Mouse (Mus musculus): ENCODE data around the gene Zbtb22. TPM values are rescaled to one million over a fixed set of nuclear protein-coding genes. Genes with fewer than 3 reads are reported as not detected.
"Not testable (repeated sequence)": the region's sequence is repeated elsewhere in the genome, so short reads cannot be mapped to it uniquely, and the experiment has no call there.

Gene Zbtb22
- polyA plus RNA-seq, 1 experiment, result 14.8 TPM

DNA sequence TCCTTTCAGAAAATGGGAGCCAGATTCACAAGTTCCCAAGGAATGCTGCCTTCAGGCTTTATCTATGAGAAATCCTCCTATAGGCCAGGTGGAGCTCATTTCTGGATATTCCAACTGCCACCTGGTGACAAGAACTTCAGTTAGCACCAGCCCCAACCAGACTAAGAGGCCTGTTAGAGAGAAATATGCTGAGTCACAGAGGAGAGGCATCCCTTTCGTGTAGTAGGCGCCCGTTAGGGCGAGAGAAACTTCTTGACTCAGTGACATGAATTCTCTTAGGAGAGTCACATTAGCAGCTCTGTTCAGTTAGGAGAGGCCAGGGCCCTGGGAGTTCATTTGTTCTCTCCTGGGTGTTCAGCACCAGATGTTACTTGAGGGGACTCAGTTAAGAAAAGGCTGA, 16.1 kb upstream of the Zbtb22 start:
- no peak for TF ChIP-seq POLR2A (IDR thresholded peaks at IDR 0.05; ENCODE audit: insufficient read depth, low read length)
- no peak for TF ChIP-seq CTCF (IDR thresholded peaks at IDR 0.05; ENCODE audit: low read depth, low read length)
- no peak for TF ChIP-seq EP300 (IDR thresholded peaks at IDR 0.05; ENCODE audit: insufficient read depth, low read depth, low read length)
- no peak overlapping the region for H3K4me3 ChIP-seq (ENCODE audit: low read depth, low read length)
- H3K9me3 ChIP-seq (replicated peaks; ENCODE audit: control insufficient read depth, insufficient read depth, low read length, poor library complexity, severe bottlenecking), result no peaks in the 10 kb centered on the region
- H3K36me3 ChIP-seq (ENCODE audit: control insufficient read depth, insufficient read depth, low read length, poor library complexity, severe bottlenecking), result no peaks in the 10 kb centered on the region
- peak overlapping the region; percentile 64 for H3K9ac ChIP-seq (ENCODE audit: low read depth, poor library complexity, severe bottlenecking)
- H3K4me1 ChIP-seq (ENCODE audit: control insufficient read depth, insufficient read depth, low read length), result peaks cover 10% of the 10 kb centered on the region
- H3K27me3 ChIP-seq (ENCODE audit: control insufficient read depth, insufficient read depth, low read length, poor library complexity, severe bottlenecking), result no peaks in the 10 kb centered on the region
- H3K27ac ChIP-seq (ENCODE audit: insufficient read depth, low read length), result peak overlapping the region; percentile 92

DNA sequence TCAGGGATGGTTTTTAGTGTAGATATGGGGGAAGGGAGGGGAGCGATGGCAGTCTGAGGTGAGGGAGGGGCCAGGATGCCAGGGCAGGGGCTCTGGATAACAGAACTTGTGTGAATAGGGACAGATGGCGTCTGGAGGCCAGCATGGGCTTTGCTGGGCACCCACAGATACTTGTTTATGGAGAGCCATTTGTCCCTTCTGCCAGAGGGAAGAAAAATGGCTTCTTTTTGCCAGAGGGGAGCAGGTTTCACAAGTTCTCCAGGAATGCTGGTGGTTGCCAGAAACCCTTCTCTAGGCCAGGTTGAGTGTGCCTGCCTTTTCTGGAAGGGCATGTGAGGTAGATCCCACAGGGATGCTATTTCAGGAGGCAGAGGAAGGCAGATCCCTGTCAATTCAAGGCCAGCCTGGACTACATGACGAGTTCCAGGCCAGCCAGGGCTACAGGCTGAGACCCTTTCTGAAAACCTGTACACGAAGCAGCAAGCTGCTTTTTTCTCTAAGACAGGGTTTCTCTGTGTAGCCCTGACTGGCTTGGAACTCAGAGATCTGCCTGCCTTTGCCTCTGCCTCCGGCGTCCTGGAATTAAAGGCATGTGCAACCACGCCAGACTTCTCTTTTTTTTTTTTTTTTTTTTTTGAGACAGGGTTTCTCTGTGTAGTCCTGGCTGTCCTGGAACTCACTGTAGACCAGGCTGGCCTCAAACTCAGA, 15.3 kb upstream of the Zbtb22 start:
- H3K9me3 ChIP-seq (replicated peaks; ENCODE audit: control insufficient read depth, insufficient read depth, low read length, poor library complexity, severe bottlenecking), result no peaks in the 10 kb centered on the region
- H3K27me3 ChIP-seq (ENCODE audit: control insufficient read depth, insufficient read depth, low read length, poor library complexity, severe bottlenecking), result no peaks in the 10 kb centered on the region
- H3K4me1 ChIP-seq (ENCODE audit: control insufficient read depth, insufficient read depth, low read length), result peaks cover 10% of the 10 kb centered on the region
- H3K36me3 ChIP-seq (ENCODE audit: control insufficient read depth, insufficient read depth, low read length, poor library complexity, severe bottlenecking), result no peaks in the 10 kb centered on the region
- H3K9ac ChIP-seq (ENCODE audit: low read depth, poor library complexity, severe bottlenecking), result peak overlapping the region; percentile 64
- H3K27ac ChIP-seq (ENCODE audit: insufficient read depth, low read length), result peak overlapping the region; percentile 92
- TF ChIP-seq POLR2A (IDR thresholded peaks at IDR 0.05; ENCODE audit: insufficient read depth, low read length) (no peak), EP300 (IDR thresholded peaks at IDR 0.05; ENCODE audit: insufficient read depth, low read depth, low read length) (no peak), CTCF (IDR thresholded peaks at IDR 0.05; ENCODE audit: low read depth, low read length) (no peak)
- H3K4me3 ChIP-seq (ENCODE audit: low read depth, low read length), result no peak overlapping the region

DNA sequence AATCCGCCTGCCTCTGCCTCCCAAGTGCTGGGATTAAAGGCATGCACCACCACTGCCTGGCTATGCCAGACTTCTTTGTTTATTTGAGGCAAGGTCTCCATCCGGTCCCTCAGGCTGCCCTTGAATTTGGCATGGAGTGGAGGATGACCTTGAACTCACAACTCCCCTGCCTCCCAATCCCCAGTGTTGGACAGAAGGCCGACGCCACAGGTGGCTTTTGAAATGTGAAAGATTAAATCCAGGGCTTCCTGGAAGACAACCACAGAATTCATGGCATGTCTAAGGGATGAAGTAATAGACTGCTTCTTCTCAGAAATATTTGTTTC, 14.8 kb upstream of the Zbtb22 start:
- H3K9ac ChIP-seq (ENCODE audit: low read depth, poor library complexity, severe bottlenecking), result peak overlapping the region; percentile 64; the same call in 1 of the 2 replicates
- H3K27ac ChIP-seq (ENCODE audit: insufficient read depth, low read length), result peak overlapping the region; percentile 92
- H3K27me3 ChIP-seq (ENCODE audit: control insufficient read depth, insufficient read depth, low read length, poor library complexity, severe bottlenecking), result no peaks in the 10 kb centered on the region
- H3K4me1 ChIP-seq (ENCODE audit: control insufficient read depth, insufficient read depth, low read length), result peaks cover 10% of the 10 kb centered on the region
- no peaks in the 10 kb centered on the region for H3K36me3 ChIP-seq (ENCODE audit: control insufficient read depth, insufficient read depth, low read length, poor library complexity, severe bottlenecking)
- TF ChIP-seq POLR2A (IDR thresholded peaks at IDR 0.05; ENCODE audit: insufficient read depth, low read length), result no peak
- TF ChIP-seq EP300 (IDR thresholded peaks at IDR 0.05; ENCODE audit: insufficient read depth, low read depth, low read length), result peak; percentile 97
- no peak overlapping the region for H3K4me3 ChIP-seq (ENCODE audit: low read depth, low read length)
- H3K9me3 ChIP-seq (replicated peaks; ENCODE audit: control insufficient read depth, insufficient read depth, low read length, poor library complexity, severe bottlenecking), result no peaks in the 10 kb centered on the region

DNA sequence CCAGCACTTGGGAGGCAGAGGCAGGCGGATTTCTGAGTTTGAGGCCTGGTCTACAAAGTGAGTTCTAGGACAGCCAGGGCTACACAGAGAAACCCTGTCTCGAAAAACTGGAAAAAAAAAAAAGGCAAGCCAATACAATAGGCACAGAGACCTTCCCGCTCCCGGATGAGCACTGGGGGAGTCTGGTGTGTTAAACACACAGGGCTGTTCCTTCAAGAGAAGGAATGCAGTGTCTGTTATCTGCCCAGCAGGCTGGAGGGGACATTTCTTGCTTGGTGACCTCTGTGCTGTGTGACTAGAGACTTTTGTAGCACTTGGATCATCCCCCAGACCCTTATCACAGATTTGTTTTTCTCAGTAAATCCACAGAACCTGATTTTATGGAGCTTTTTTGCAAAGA, 14.1 kb upstream of the Zbtb22 start:
- TF ChIP-seq CTCF (IDR thresholded peaks at IDR 0.05; ENCODE audit: low read depth, low read length) (no peak), EP300 (IDR thresholded peaks at IDR 0.05; ENCODE audit: insufficient read depth, low read depth, low read length) (peak; percentile 80; the same call in 1 of the 2 replicates)
- Histone ChIP-seq H3K4me3 (ENCODE audit: low read depth, low read length) (no peak overlapping the region), H3K36me3 (ENCODE audit: control insufficient read depth, insufficient read depth, low read length, poor library complexity, severe bottlenecking) (no peaks in the 10 kb centered on the region), H3K27ac (ENCODE audit: insufficient read depth, low read length) (peak overlapping the region; percentile 92), H3K4me1 (ENCODE audit: control insufficient read depth, insufficient read depth, low read length) (peaks cover 10% of the 10 kb centered on the region), H3K9ac (ENCODE audit: low read depth, poor library complexity, severe bottlenecking) (peak overlapping the region; percentile 58), H3K27me3 (ENCODE audit: control insufficient read depth, insufficient read depth, low read length, poor library complexity, severe bottlenecking) (no peaks in the 10 kb centered on the region), H3K9me3 (replicated peaks; ENCODE audit: control insufficient read depth, insufficient read depth, low read length, poor library complexity, severe bottlenecking) (no peaks in the 10 kb centered on the region)

DNA sequence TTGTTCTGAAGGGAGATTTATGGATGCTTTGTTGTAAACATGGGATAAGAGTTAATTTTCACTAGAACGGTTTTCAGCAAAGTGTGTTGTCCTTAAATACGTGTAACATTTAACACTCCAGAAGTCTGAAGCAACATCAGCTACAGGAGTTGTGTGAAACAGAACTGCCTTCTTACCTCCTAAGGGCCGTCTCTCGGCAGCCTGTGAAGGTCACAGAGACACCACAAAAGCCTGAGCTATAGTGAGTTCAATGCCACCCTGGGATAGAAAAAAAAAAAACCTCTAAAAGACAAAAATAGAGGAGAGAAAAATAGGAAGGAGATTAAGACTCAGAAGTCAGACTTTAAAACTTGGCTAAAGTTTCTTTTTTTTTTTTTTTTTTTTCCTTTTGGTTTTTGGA, 13.6 kb upstream of the Zbtb22 start:
- Histone ChIP-seq H3K27ac (ENCODE audit: insufficient read depth, low read length) (peak overlapping the region; percentile 92), H3K4me1 (ENCODE audit: control insufficient read depth, insufficient read depth, low read length) (peaks cover 10% of the 10 kb centered on the region), H3K4me3 (ENCODE audit: low read depth, low read length) (no peak overlapping the region), H3K9ac (ENCODE audit: low read depth, poor library complexity, severe bottlenecking) (peak overlapping the region; percentile 58), H3K27me3 (ENCODE audit: control insufficient read depth, insufficient read depth, low read length, poor library complexity, severe bottlenecking) (no peaks in the 10 kb centered on the region), H3K36me3 (ENCODE audit: control insufficient read depth, insufficient read depth, low read length, poor library complexity, severe bottlenecking) (no peaks in the 10 kb centered on the region), H3K9me3 (replicated peaks; ENCODE audit: control insufficient read depth, insufficient read depth, low read length, poor library complexity, severe bottlenecking) (no peaks in the 10 kb centered on the region)
- TF ChIP-seq EP300 (IDR thresholded peaks at IDR 0.05; ENCODE audit: insufficient read depth, low read depth, low read length) (no peak), CTCF (IDR thresholded peaks at IDR 0.05; ENCODE audit: low read depth, low read length) (no peak), POLR2A (IDR thresholded peaks at IDR 0.05; ENCODE audit: insufficient read depth, low read length) (no peak)

DNA sequence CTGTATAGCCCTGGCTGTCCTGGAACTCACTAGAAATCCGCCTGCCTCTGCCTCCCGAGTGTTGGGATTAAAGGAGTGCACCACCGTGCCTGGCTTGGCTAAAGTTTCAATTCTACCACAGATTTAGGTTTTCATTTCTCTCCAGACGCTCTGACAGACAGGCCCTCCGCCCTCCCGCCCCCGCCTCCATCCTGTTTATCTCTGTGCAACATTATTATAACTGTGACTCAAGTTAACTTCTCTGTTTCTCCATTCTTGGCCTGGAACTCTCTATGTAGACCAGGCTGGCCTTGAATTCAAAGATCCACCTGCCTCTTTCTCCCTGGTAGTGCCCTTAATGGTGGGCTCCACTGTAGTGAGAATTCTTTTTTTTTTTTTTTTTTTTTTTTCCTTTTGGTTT, 13.2 kb upstream of the Zbtb22 start:
- no peaks in the 10 kb centered on the region for H3K36me3 ChIP-seq (ENCODE audit: control insufficient read depth, insufficient read depth, low read length, poor library complexity, severe bottlenecking)
- TF ChIP-seq POLR2A (IDR thresholded peaks at IDR 0.05; ENCODE audit: insufficient read depth, low read length), result no peak
- no peak for TF ChIP-seq EP300 (IDR thresholded peaks at IDR 0.05; ENCODE audit: insufficient read depth, low read depth, low read length)
- TF ChIP-seq CTCF (IDR thresholded peaks at IDR 0.05; ENCODE audit: low read depth, low read length), result no peak
- no peaks in the 10 kb centered on the region for H3K27me3 ChIP-seq (ENCODE audit: control insufficient read depth, insufficient read depth, low read length, poor library complexity, severe bottlenecking)
- H3K9ac ChIP-seq (ENCODE audit: low read depth, poor library complexity, severe bottlenecking), result peak overlapping the region; percentile 58
- H3K4me3 ChIP-seq (ENCODE audit: low read depth, low read length), result no peak overlapping the region
- H3K4me1 ChIP-seq (ENCODE audit: control insufficient read depth, insufficient read depth, low read length), result peaks cover 10% of the 10 kb centered on the region
- H3K27ac ChIP-seq (ENCODE audit: insufficient read depth, low read length), result peak overlapping the region; percentile 92
- H3K9me3 ChIP-seq (replicated peaks; ENCODE audit: control insufficient read depth, insufficient read depth, low read length, poor library complexity, severe bottlenecking), result no peaks in the 10 kb centered on the region

DNA sequence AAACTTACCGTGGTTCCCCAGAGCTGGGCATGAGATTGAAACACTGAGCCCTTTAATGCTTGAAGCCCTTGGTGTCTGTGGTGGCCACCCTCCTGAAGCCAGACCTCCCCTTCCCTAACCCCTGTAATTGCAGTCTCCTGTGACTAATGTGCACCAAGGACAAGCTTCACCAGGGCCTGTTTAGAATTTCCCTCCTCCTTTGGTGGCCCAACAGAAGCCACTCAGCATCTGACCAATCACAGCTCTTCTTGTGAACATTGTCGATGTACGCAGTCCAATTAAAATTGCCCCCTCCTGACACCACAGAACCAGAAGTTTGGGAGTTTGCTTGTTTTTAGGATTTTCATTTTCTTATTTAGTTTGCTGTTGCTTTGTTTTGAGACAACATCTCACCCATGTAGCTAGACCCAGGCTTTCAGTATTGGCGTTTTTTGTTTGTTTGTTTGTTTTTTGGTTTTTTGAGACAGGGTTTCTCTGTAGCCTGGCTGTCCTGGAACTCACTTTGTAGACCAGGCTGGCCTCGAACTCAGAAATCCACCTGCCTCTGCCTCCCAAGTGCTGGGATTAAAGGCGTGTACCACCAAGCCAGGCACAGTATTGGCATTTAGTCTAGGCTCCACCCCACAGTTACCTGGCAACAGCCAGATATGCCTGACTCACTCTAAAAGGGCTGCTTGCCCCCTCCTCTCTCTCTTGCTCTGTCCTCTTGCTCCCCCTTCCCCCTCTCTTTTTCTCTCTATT, 11.6 kb upstream of the Zbtb22 start:
- peak overlapping the region; percentile 58 for H3K9ac ChIP-seq (ENCODE audit: low read depth, poor library complexity, severe bottlenecking)
- peak overlapping the region; percentile 92 for H3K27ac ChIP-seq (ENCODE audit: insufficient read depth, low read length)
- peak overlapping the region; percentile 16; the same call in 1 of the 2 replicates for H3K4me3 ChIP-seq (ENCODE audit: low read depth, low read length)

DNA sequence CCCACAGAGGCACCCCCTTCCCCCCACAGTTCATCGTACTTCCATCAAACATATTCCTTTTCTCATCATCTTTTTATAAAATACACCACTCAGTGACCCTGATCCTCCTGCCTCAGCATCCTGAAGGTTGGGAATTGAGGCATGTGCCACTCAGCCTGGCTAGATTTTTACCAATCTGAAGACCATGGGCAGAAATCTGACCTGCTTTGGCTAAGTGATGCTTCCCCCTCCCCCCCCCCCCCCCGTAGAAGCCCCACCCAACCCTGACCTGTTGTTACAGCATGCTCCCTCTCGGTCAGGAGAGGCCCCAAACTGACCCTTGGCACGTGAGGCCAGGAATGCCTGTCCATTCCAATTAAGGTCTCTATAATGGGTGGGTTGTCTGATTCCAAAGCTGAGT, 10.9 kb upstream of the Zbtb22 start, which contains the start of gene Platr17:
Platr17 (plus strand) TSS at position 301 of the 400 bp plus-strand sequence.
- Histone ChIP-seq H3K27ac (ENCODE audit: insufficient read depth, low read length) (peak within 1 kb of the TSS; percentile 92), H3K9ac (ENCODE audit: low read depth, poor library complexity, severe bottlenecking) (peak within 1 kb of the TSS; percentile 78), H3K4me3 (ENCODE audit: low read depth, low read length) (peak within 1 kb of the TSS; percentile 65)
- H3K27me3 ChIP-seq (ENCODE audit: control insufficient read depth, insufficient read depth, low read length, poor library complexity, severe bottlenecking); H3K9me3 ChIP-seq (replicated peaks; ENCODE audit: control insufficient read depth, insufficient read depth, low read length, poor library complexity, severe bottlenecking); H3K36me3 ChIP-seq (ENCODE audit: control insufficient read depth, insufficient read depth, low read length, poor library complexity, severe bottlenecking); H3K4me1 ChIP-seq (ENCODE audit: control insufficient read depth, insufficient read depth, low read length): not testable (repeated sequence)

More for the DNA sequence above, 11.6 kb upstream of the Zbtb22 start:
- H3K4me1 ChIP-seq (ENCODE audit: control insufficient read depth, insufficient read depth, low read length), result peaks cover 10% of the 10 kb centered on the region
- H3K9me3 ChIP-seq (replicated peaks; ENCODE audit: control insufficient read depth, insufficient read depth, low read length, poor library complexity, severe bottlenecking); H3K27me3 ChIP-seq (ENCODE audit: control insufficient read depth, insufficient read depth, low read length, poor library complexity, severe bottlenecking); H3K36me3 ChIP-seq (ENCODE audit: control insufficient read depth, insufficient read depth, low read length, poor library complexity, severe bottlenecking): not testable (repeated sequence)
